Mouse (Mus musculus) B cell, adult (primary cell): ENCODE results near the gene Rabl3. TPM values are rescaled to one million over a fixed set of nuclear protein-coding genes. Genes with fewer than 3 reads are reported as not detected.

Experiments used
- total RNA-seq: library from RNA; stranded (reverse); gene quantifications from 4 replicates; pipeline ENCODE4 v1.2.4, GENCODE M21; 2023; ENCODE audit not compliant: inconsistent age

Rabl3 gene
- total RNA-seq: 14.4 to 19.3 TPM (median 15.4 TPM) in 4 replicates

GRCm38 (mm10) chr16:37539611-37540580 lies at the start of gene Rabl3, which contains the start of gene Gtf2e1:
Gene Rabl3 (plus strand): TSS chr16:37539885.
Gene Gtf2e1 (minus strand): TSS chr16:37539789.

GRCm38 (mm10) chr16:37579994-37580393 lies 40.3 kb downstream of the Rabl3 start, which contains the start of gene Hgd:
Gene Hgd (plus strand): TSS chr16:37580153.

Other genes starting within 250 kb of the Rabl3 start
- gene Stxbp5l, start 154.9 kb upstream of the Rabl3 start, total RNA-seq: not detected in 4 replicates
- 17.4 to 18.3 TPM (median 17.9 TPM) in 4 replicates for gene Gtf2e1, start 96 bp upstream of the Rabl3 start, total RNA-seq
- not detected in 4 replicates for gene Hgd, start 40.3 kb downstream of the Rabl3 start, total RNA-seq
- 28.3 to 39.4 TPM (median 33.2 TPM) in 4 replicates for gene Ndufb4, start 114.6 kb downstream of the Rabl3 start, total RNA-seq
- gene Fstl1, start 237.0 kb downstream of the Rabl3 start, total RNA-seq: 0.78 to 1.9 TPM (median 1.3 TPM) in 4 replicates